Comparison of ENCODE assay signal across 8 mouse cellular contexts in genomic region chr9:54981291-54982191, GRCm38 (mm10). TPM values are rescaled to one million over a fixed set of nuclear protein-coding genes. Genes with fewer than 3 reads are reported as not detected.
A peak's percentile ranks its signal among the peaks of the same experiment; 100 is the strongest.
DNase-seq lines count a peak whose midpoint lies in the region; ATAC-seq lines count a peak whose summit lies in the region.

No protein-coding gene starts in this region.

- no peaks in the 10 kb centered on the region for H3K36me3 ChIP-seq in heart, embryonic 13.5 days
- no peaks in the 10 kb centered on the region for H3K36me3 ChIP-seq in stomach, embryonic 16.5 days (ENCODE audit: control insufficient read depth, insufficient read depth, low read length)

- peaks cover 70% of the 10 kb centered on the region for H3K27me3 ChIP-seq in heart, embryonic 13.5 days (replicated peaks)
- H3K27me3 ChIP-seq in stomach, embryonic 16.5 days (ENCODE audit: control insufficient read depth, insufficient read depth, low read length) = peaks cover 30% of the 10 kb centered on the region

- H3K4me2 ChIP-seq in heart, embryonic 13.5 days = peak overlapping the region; percentile 79
- H3K4me2 ChIP-seq in stomach, embryonic 16.5 days (ENCODE audit: low read depth, low read length) = peak overlapping the region; percentile 98

- H3K9me3 ChIP-seq in heart, embryonic 13.5 days = no peaks in the 10 kb centered on the region
- H3K9me3 ChIP-seq in stomach, embryonic 16.5 days (replicated peaks; ENCODE audit: control insufficient read depth, low read length) = no peaks in the 10 kb centered on the region

- no peak; the same call in 1 of the 2 replicates for ATAC-seq in heart, embryonic 13.5 days (ENCODE audit: extremely low read depth, insufficient number of reproducible peaks, low FRiP score, low TSS enrichment)
- ATAC-seq in stomach, embryonic 16.5 days (ENCODE audit: insufficient read depth, low FRiP score) = peak; percentile 60; the same call in 1 of the 2 replicates

- no peak overlapping the region for H3K27ac ChIP-seq in heart, embryonic 13.5 days (replicated peaks)
- H3K27ac ChIP-seq in stomach, embryonic 16.5 days (ENCODE audit: low read length) = no peak overlapping the region

- WGBS in heart, embryonic 13.5 days = under 1% methylated on average over 84 of the region's 85 CpGs
- under 1% methylated on average over 84 of the region's 85 CpGs for WGBS in stomach, embryonic 16.5 days

- H3K4me3 ChIP-seq in heart, embryonic 13.5 days = peak overlapping the region; percentile 68
- peak overlapping the region; percentile 68 for H3K4me3 ChIP-seq in stomach, embryonic 16.5 days (replicated peaks; ENCODE audit: low read length)

- peak; percentile 29 to 49 for DNase-seq in right cerebral cortex, postnatal 10 days (ENCODE audit: low spot score in 2 of 2)
- no peak for DNase-seq in right cerebral cortex, adult 2 months (ENCODE audit: low spot score in 2 of 2)
- peak; percentile 5 for DNase-seq in c-Kit-negative CD71-positive TER-119-positive erythroid progenitor cells, embryonic 14.5 days (ENCODE audit: low read depth, low spot score)
- peak; percentile 43 to 52 for DNase-seq in kidney, postnatal 25 days
- DNase-seq in lung, postnatal 4 days = peak; percentile 19 to 40
- no peak for DNase-seq in cerebellum, postnatal 36 days

- peaks cover 12% of the 10 kb centered on the region for H3K4me1 ChIP-seq in heart, embryonic 13.5 days
- 0 out of 2 replicates have a peak, but pooled peaks cover 4% of the 10 kb centered on the region for H3K4me1 ChIP-seq in stomach, embryonic 16.5 days (ENCODE audit: control insufficient read depth, insufficient read depth, low read length)

- peak overlapping the region; percentile 72 for H3K9ac ChIP-seq in heart, embryonic 13.5 days
- H3K9ac ChIP-seq in stomach, embryonic 16.5 days (ENCODE audit: low read length) = peak overlapping the region; percentile 67

RNA-seq across cellular contexts. Expression of gene Chrna5, which starts 0.9 kb away (rescaled TPM):
- 0.14 and 0.51 TPM in 2 replicates for polyA plus RNA-seq in heart, embryonic 13.5 days (2015; fragmentation: Nextera tagmentation; extraction: Ambion mirVana)
- 0.44 TPM in 2 replicates for polyA plus RNA-seq in stomach, embryonic 16.5 days (2015; fragmentation: Nextera tagmentation; extraction: Ambion mirVana)

RNA-seq across cellular contexts. Expression of gene AY074887, which starts 30.7 kb away (rescaled TPM):
- polyA plus RNA-seq in heart, embryonic 13.5 days (2015; fragmentation: Nextera tagmentation; extraction: Ambion mirVana) = 0.59 and 0.94 TPM in 2 replicates
- 0.31 and 0.79 TPM in 2 replicates for polyA plus RNA-seq in stomach, embryonic 16.5 days (2015; fragmentation: Nextera tagmentation; extraction: Ambion mirVana)

RNA-seq across cellular contexts. Expression of gene Psma4, which starts 31.0 kb away (rescaled TPM):
- 224 and 249 TPM in 2 replicates for polyA plus RNA-seq in heart, embryonic 13.5 days (2015; fragmentation: Nextera tagmentation; extraction: Ambion mirVana)
- 257 and 260 TPM in 2 replicates for polyA plus RNA-seq in stomach, embryonic 16.5 days (2015; fragmentation: Nextera tagmentation; extraction: Ambion mirVana)

RNA-seq across cellular contexts. Expression of gene Chrna3, which starts 44.8 kb away (rescaled TPM):
- 0.11 and 0.35 TPM in 2 replicates for polyA plus RNA-seq in heart, embryonic 13.5 days (2015; fragmentation: Nextera tagmentation; extraction: Ambion mirVana)
- polyA plus RNA-seq in stomach, embryonic 16.5 days (2015; fragmentation: Nextera tagmentation; extraction: Ambion mirVana) = 7.3 TPM in 2 replicates

Comparison
In these comparisons a context has a peak if more than half of its experiments do, and no peak if none do; other contexts are left out.
1. DNase-seq: peak in right cerebral cortex, postnatal 10 days (2 of 2), c-Kit-negative CD71-positive TER-119-positive erythroid progenitor cells, embryonic 14.5 days (single experiment), kidney, postnatal 25 days (2 of 2) and lung, postnatal 4 days (2 of 2); none in right cerebral cortex, adult 2 months (0 of 2) and cerebellum, postnatal 36 days (0 of 2).